Mouse (Mus musculus) spleen, adult 2 months (tissue): ENCODE data around the gene Scfd2. TPM values are rescaled to one million over a fixed set of nuclear protein-coding genes. Genes with fewer than 3 reads are reported as not detected.

Source experiments
- DNase-seq, 2 experiments: peaks; one replicate each; pipeline versions ENCODE4 v3.0.0 to v3.0.0-alpha.2; 2012 to 2021; ENCODE audit warnings: low spot score in 2 of 2, low read depth in 1 of 2
- H3K27ac ChIP-seq: fragments of 200-500 bp; 2 replicates; pipeline ENCODE4 v1.5.1; 2012; ENCODE audit warnings: low read length, inconsistent platforms; ENCODE audit not compliant: insufficient read depth
- H3K27me3 ChIP-seq: fragments of 200-500 bp; 2 replicates; pipeline ENCODE4 v1.6.1; 2012; ENCODE audit warnings: mild to moderate bottlenecking, moderate library complexity, low read length, inconsistent platforms; ENCODE audit not compliant: control insufficient read depth, insufficient read depth
- H3K36me3 ChIP-seq: fragments of 200-500 bp; 2 replicates; pipeline ENCODE4 v1.6.1; 2012; ENCODE audit warnings: mild to moderate bottlenecking, low read length, inconsistent platforms; ENCODE audit not compliant: control insufficient read depth, insufficient read depth
- H3K4me1 ChIP-seq: fragments of 200-500 bp; 2 replicates; pipeline ENCODE4 v1.6.1; 2011; ENCODE audit warnings: inconsistent platforms; ENCODE audit not compliant: control insufficient read depth, insufficient read depth, insufficient read length
- H3K4me3 ChIP-seq: fragments of 200-500 bp; 2 replicates; pipeline ENCODE4 v1.5.1; 2011; ENCODE audit warnings: mild to moderate bottlenecking, inconsistent platforms; ENCODE audit not compliant: insufficient read depth, insufficient read length; ENCODE audit errors: extremely low read depth
- CTCF ChIP-seq: fragments of 200-500 bp; IDR thresholded peaks from 2 replicates; pipeline ENCODE4 v1.5.1; 2011; ENCODE audit warnings: mild to moderate bottlenecking, inconsistent platforms; ENCODE audit not compliant: insufficient read depth, insufficient read length, insufficient replicate concordance; ENCODE audit errors: extremely low read depth
- POLR2A ChIP-seq: fragments of 200-500 bp; IDR thresholded peaks from 2 replicates; pipeline ENCODE4 v1.6.1; 2011; ENCODE audit warnings: low read depth, low read length, inconsistent platforms
- WGBS: fragments of 180-500 bp; shearing (Covaris S2); methylation state at CpG from one replicate; pipeline ENCODE4 v1.1.7; 2018; 5-methylcytosine and 5-hydroxymethylcytosine counted together
- polyA plus RNA-seq: library from polyadenylated mRNA; depleted of rRNA; stranded (reverse); fragments of >200 nt; gene quantifications from 2 replicates; pipeline ENCODE4 v1.2.3, GENCODE M21; 2012

Gene Scfd2
- polyA plus RNA-seq, 1 experiment: 9.5 TPM

- Histone ChIP-seq H3K36me3 (no peaks in the 10 kb centered on the region), H3K27me3 (no peaks in the 10 kb centered on the region), H3K4me3 (no peak overlapping the region), H3K4me1 (no peaks in the 10 kb centered on the region), H3K27ac (no peak overlapping the region)
- peak; percentile 66; the same call in 1 of the 2 replicates for TF ChIP-seq CTCF
- TF ChIP-seq POLR2A: no peak
- 17% methylated on average over 9 of the region's 9 CpGs for WGBS
- DNase-seq: peak; percentile 2 to 34
Measured at GRCm38 (mm10) chr5:74433580-74434147, 97.9 kb downstream of the Scfd2 start.

- no peaks in the 10 kb centered on the region for H3K27me3 ChIP-seq
Measured at GRCm38 (mm10) chr5:74432879-74433539, 98.5 kb downstream of the Scfd2 start.

GRCm38 (mm10) chr5:74420615-74421132 lies 110.9 kb downstream of the Scfd2 start:
- DNase-seq: no peak
- H3K27ac ChIP-seq: no peak overlapping the region
- H3K4me3 ChIP-seq: no peak overlapping the region
- WGBS: 55% methylated on average over 5 of the region's 5 CpGs
- TF ChIP-seq CTCF (no peak), POLR2A (no peak)
- no peaks in the 10 kb centered on the region for H3K4me1 ChIP-seq
- no peaks in the 10 kb centered on the region for H3K36me3 ChIP-seq
- H3K27me3 ChIP-seq: no peaks in the 10 kb centered on the region

More at GRCm38 (mm10) chr5:74432879-74433539, 98.5 kb downstream of the Scfd2 start:
- Histone ChIP-seq H3K36me3 (no peaks in the 10 kb centered on the region), H3K27ac (no peak overlapping the region), H3K4me3 (no peak overlapping the region), H3K4me1 (no peaks in the 10 kb centered on the region)
- 28% methylated on average over 14 of the region's 14 CpGs for WGBS
- TF ChIP-seq POLR2A: no peak
- no peak for TF ChIP-seq CTCF
- DNase-seq: no peak

- WGBS: 97% methylated on average over 3 of the region's 3 CpGs
- Histone ChIP-seq H3K36me3 (no peaks in the 10 kb centered on the region), H3K27me3 (no peaks in the 10 kb centered on the region), H3K27ac (no peak overlapping the region), H3K4me1 (no peaks in the 10 kb centered on the region), H3K4me3 (no peak overlapping the region)
- DNase-seq: no peak
- TF ChIP-seq CTCF: no peak
- TF ChIP-seq POLR2A: no peak
Measured at GRCm38 (mm10) chr5:74412557-74412956, 119.0 kb downstream of the Scfd2 start.

GRCm38 (mm10) chr5:74404887-74405286 lies 126.7 kb downstream of the Scfd2 start:
- peaks cover 2% of the 10 kb centered on the region; the same call in 1 of the 2 replicates for H3K4me1 ChIP-seq

GRCm38 (mm10) chr5:74404083-74404482 lies 127.5 kb downstream of the Scfd2 start:
- peak in 1 of 2 experiments; percentile 49 for DNase-seq
- Histone ChIP-seq H3K36me3 (no peaks in the 10 kb centered on the region), H3K27me3 (no peaks in the 10 kb centered on the region), H3K27ac (peak overlapping the region; percentile 40; the same call in 1 of the 2 replicates), H3K4me1 (peaks cover 2% of the 10 kb centered on the region; the same call in 1 of the 2 replicates), H3K4me3 (no peak overlapping the region)
- no peak for TF ChIP-seq CTCF
- 19% methylated on average over 5 of the region's 5 CpGs for WGBS

More at GRCm38 (mm10) chr5:74404887-74405286, 126.7 kb downstream of the Scfd2 start:
- Histone ChIP-seq H3K4me3 (no peak overlapping the region), H3K27me3 (no peaks in the 10 kb centered on the region), H3K27ac (no peak overlapping the region), H3K36me3 (no peaks in the 10 kb centered on the region)
- 93% methylated on average over 4 of the region's 5 CpGs for WGBS
- no peak for TF ChIP-seq CTCF
- no peak for TF ChIP-seq POLR2A
- DNase-seq: no peak
